Mouse (Mus musculus): Measurements from ENCODE around the gene Hey2. TPM values are rescaled to one million over a fixed set of nuclear protein-coding genes. Genes with fewer than 3 reads are reported as not detected.

Hey2 gene
- polyA plus RNA-seq, 1 experiment: 4.9 TPM

GRCm38 (mm10) chr10:30843438-30844190 lies 1.0 kb upstream of the Hey2 start:
- no peak for DNase-seq
- WGBS: 3% methylated on average over 21 of the region's 21 CpGs

GRCm38 (mm10) chr10:30842228-30842627 lies 373 bp downstream of the Hey2 start:
- under 1% methylated on average over 29 of the region's 29 CpGs for WGBS
- DNase-seq: no peak
- no peaks in the 10 kb centered on the region for H3K36me3 ChIP-seq (ENCODE audit: control insufficient read depth, insufficient read depth, low read length)
- peaks cover 5% of the 10 kb centered on the region; the same call in 1 of the 2 replicates for H3K27me3 ChIP-seq (ENCODE audit: control insufficient read depth, insufficient read depth, low read length)
- H3K4me3 ChIP-seq (ENCODE audit: control insufficient read depth, insufficient read depth, low read length): peak overlapping the region; percentile 40
- H3K27ac ChIP-seq (ENCODE audit: control insufficient read depth, insufficient read depth, low read length): no peak overlapping the region
- TF ChIP-seq CTCF (IDR thresholded peaks at IDR 0.05; ENCODE audit: borderline replicate concordance, control insufficient read depth, extremely low read depth, insufficient read depth, low read length, poor library complexity): no peak
- TF ChIP-seq POLR2A (IDR thresholded peaks at IDR 0.05; ENCODE audit: control insufficient read depth, extremely low read depth, insufficient read depth, low read length, poor library complexity): no peak
- peaks cover 10% of the 10 kb centered on the region for H3K4me1 ChIP-seq (replicated peaks; ENCODE audit: control insufficient read depth, insufficient read depth, low read length)

More at GRCm38 (mm10) chr10:30843438-30844190, 1.0 kb upstream of the Hey2 start:
- Histone ChIP-seq H3K4me3 (ENCODE audit: control insufficient read depth, insufficient read depth, low read length) (no peak overlapping the region), H3K27ac (ENCODE audit: control insufficient read depth, insufficient read depth, low read length) (no peak overlapping the region), H3K4me1 (replicated peaks; ENCODE audit: control insufficient read depth, insufficient read depth, low read length) (peaks cover 10% of the 10 kb centered on the region), H3K36me3 (ENCODE audit: control insufficient read depth, insufficient read depth, low read length) (no peaks in the 10 kb centered on the region), H3K27me3 (ENCODE audit: control insufficient read depth, insufficient read depth, low read length) (peaks cover 5% of the 10 kb centered on the region; the same call in 1 of the 2 replicates)
- TF ChIP-seq CTCF (IDR thresholded peaks at IDR 0.05; ENCODE audit: borderline replicate concordance, control insufficient read depth, extremely low read depth, insufficient read depth, low read length, poor library complexity) (no peak), POLR2A (IDR thresholded peaks at IDR 0.05; ENCODE audit: control insufficient read depth, extremely low read depth, insufficient read depth, low read length, poor library complexity) (no peak)

- no peak for TF ChIP-seq CTCF (IDR thresholded peaks at IDR 0.05; ENCODE audit: borderline replicate concordance, control insufficient read depth, extremely low read depth, insufficient read depth, low read length, poor library complexity)
- TF ChIP-seq POLR2A (IDR thresholded peaks at IDR 0.05; ENCODE audit: control insufficient read depth, extremely low read depth, insufficient read depth, low read length, poor library complexity): no peak
- H3K4me1 ChIP-seq (replicated peaks; ENCODE audit: control insufficient read depth, insufficient read depth, low read length): peaks cover 10% of the 10 kb centered on the region
- no peak overlapping the region for H3K4me3 ChIP-seq (ENCODE audit: control insufficient read depth, insufficient read depth, low read length)
- peaks cover 5% of the 10 kb centered on the region; the same call in 1 of the 2 replicates for H3K27me3 ChIP-seq (ENCODE audit: control insufficient read depth, insufficient read depth, low read length)
- H3K36me3 ChIP-seq (ENCODE audit: control insufficient read depth, insufficient read depth, low read length): no peaks in the 10 kb centered on the region
- no peak overlapping the region for H3K27ac ChIP-seq (ENCODE audit: control insufficient read depth, insufficient read depth, low read length)
- no peak for DNase-seq
- 95% methylated on average over 5 of the region's 5 CpGs for WGBS
Measured at GRCm38 (mm10) chr10:30840824-30841223, 1.8 kb downstream of the Hey2 start.

DNA sequence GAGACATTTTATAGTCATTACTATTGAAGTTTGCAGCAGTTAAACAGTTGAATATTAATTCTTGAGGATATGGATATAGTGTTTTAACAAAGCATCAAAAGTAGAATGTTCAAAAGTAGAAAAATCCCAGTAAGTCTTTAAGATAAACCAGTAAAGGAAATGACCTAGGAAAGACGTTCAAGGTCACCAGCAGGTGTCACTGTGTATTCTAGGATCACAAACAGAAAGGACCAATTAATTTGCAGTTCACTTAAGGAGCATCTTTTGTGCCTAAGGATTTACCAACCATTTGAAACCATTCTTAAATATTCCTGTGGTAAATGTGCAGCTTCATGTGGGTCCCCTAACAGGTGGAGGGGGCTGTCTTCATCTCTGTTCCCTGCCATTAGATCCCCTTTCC lies 4.4 kb downstream of the Hey2 start:
- Histone ChIP-seq H3K27me3 (ENCODE audit: control insufficient read depth, insufficient read depth, low read length) (no peaks in the 10 kb centered on the region), H3K4me1 (replicated peaks; ENCODE audit: control insufficient read depth, insufficient read depth, low read length) (peaks cover 9% of the 10 kb centered on the region), H3K36me3 (ENCODE audit: control insufficient read depth, insufficient read depth, low read length) (no peaks in the 10 kb centered on the region), H3K4me3 (ENCODE audit: control insufficient read depth, insufficient read depth, low read length) (no peak overlapping the region), H3K27ac (ENCODE audit: control insufficient read depth, insufficient read depth, low read length) (no peak overlapping the region)
- 9% methylated on average over 1 of the region's 1 CpGs for WGBS
- no peak for DNase-seq
- TF ChIP-seq CTCF (IDR thresholded peaks at IDR 0.05; ENCODE audit: borderline replicate concordance, control insufficient read depth, extremely low read depth, insufficient read depth, low read length, poor library complexity) (no peak), POLR2A (IDR thresholded peaks at IDR 0.05; ENCODE audit: control insufficient read depth, extremely low read depth, insufficient read depth, low read length, poor library complexity) (no peak)

DNA sequence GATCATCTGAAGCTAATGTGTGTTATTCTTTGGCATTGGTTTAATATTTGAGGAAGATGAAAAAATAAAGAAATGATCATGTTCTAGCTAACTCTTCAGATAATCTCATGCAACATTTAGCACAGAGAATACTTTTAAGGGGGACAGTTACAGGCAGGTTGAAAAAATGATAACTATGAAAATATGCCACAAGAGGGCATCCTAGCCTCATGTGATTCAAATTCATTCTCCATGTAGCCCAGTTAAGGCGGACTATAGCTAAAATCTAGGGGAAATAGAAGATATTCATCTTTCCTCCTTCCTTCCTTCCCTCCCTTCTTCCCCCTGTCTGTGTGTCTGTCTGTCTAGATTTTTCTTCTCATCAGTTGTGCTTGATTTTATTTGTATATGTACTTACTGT lies 17.6 kb downstream of the Hey2 start:
- Histone ChIP-seq H3K27me3 (ENCODE audit: control insufficient read depth, insufficient read depth, low read length) (no peaks in the 10 kb centered on the region), H3K4me1 (replicated peaks; ENCODE audit: control insufficient read depth, insufficient read depth, low read length) (no peaks in the 10 kb centered on the region), H3K36me3 (ENCODE audit: control insufficient read depth, insufficient read depth, low read length) (no peaks in the 10 kb centered on the region), H3K4me3 (ENCODE audit: control insufficient read depth, insufficient read depth, low read length) (no peak overlapping the region), H3K27ac (ENCODE audit: control insufficient read depth, insufficient read depth, low read length) (no peak overlapping the region)
- TF ChIP-seq CTCF (IDR thresholded peaks at IDR 0.05; ENCODE audit: borderline replicate concordance, control insufficient read depth, extremely low read depth, insufficient read depth, low read length, poor library complexity): no peak
- no peak for TF ChIP-seq POLR2A (IDR thresholded peaks at IDR 0.05; ENCODE audit: control insufficient read depth, extremely low read depth, insufficient read depth, low read length, poor library complexity)
- DNase-seq: no peak
- WGBS: 3% methylated on average over 1 of the region's 1 CpGs

DNA sequence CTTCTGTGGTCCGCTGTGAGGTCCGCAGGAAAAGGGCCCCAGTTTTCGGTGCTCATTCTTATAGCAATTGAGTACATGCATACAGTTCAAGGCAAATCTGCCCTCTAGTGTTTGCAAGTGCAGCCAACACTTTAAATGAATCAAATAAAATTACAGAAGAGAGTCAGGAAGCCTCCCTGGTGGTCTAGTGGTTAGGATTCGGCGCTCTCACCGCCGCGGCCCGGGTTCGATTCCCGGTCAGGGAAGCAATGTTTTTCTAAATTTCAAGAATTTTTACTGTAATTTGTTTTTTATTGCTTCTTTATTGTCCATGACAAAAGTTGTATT lies 31.7 kb downstream of the Hey2 start:
- H3K4me3 ChIP-seq (ENCODE audit: control insufficient read depth, insufficient read depth, low read length): peak overlapping the region; percentile 38
- WGBS: under 1% methylated on average over 11 of the region's 11 CpGs
- no peaks in the 10 kb centered on the region for H3K36me3 ChIP-seq (ENCODE audit: control insufficient read depth, insufficient read depth, low read length)
- H3K27ac ChIP-seq (ENCODE audit: control insufficient read depth, insufficient read depth, low read length): no peak overlapping the region
- peak; percentile 67 for DNase-seq
- H3K27me3 ChIP-seq (ENCODE audit: control insufficient read depth, insufficient read depth, low read length): no peaks in the 10 kb centered on the region
- no peaks in the 10 kb centered on the region for H3K4me1 ChIP-seq (replicated peaks; ENCODE audit: control insufficient read depth, insufficient read depth, low read length)
- TF ChIP-seq POLR2A (IDR thresholded peaks at IDR 0.05; ENCODE audit: control insufficient read depth, extremely low read depth, insufficient read depth, low read length, poor library complexity) (no peak), CTCF (IDR thresholded peaks at IDR 0.05; ENCODE audit: borderline replicate concordance, control insufficient read depth, extremely low read depth, insufficient read depth, low read length, poor library complexity) (no peak)
